Mouse (Mus musculus) embryonic facial prominence, embryonic 11.5 days (tissue): Measurements from ENCODE around the gene Wdr91. TPM values are rescaled to one million over a fixed set of nuclear protein-coding genes. Genes with fewer than 3 reads are reported as not detected.

Experiments
- ATAC-seq: fragments of 200-750 bp; cut with Nextera tagmentation; replicated peaks from 2 replicates; pipeline ENCODE4 v1.8.0; 2017; ENCODE audit warnings: low read depth; ENCODE audit not compliant: insufficient number of reproducible peaks, low FRiP score, low TSS enrichment
- DNase-seq: peaks from one replicate; pipeline ENCODE4 v3.0.0-alpha.2; 2015; ENCODE audit warnings: low spot score
- H3K27ac ChIP-seq: fragments of 300-500 bp; sonication (generic); replicated peaks from 2 replicates; pipeline ENCODE4 v1.5.1; 2014; ENCODE audit warnings: mild to moderate bottlenecking, low read depth, low read length, control low read depth
- H3K27me3 ChIP-seq: fragments of 300-500 bp; sonication (generic); 2 replicates; pipeline ENCODE4 v1.6.1; 2014; ENCODE audit warnings: mild to moderate bottlenecking, low read length, moderate library complexity, mixed read lengths; ENCODE audit not compliant: control insufficient read depth, insufficient read depth
- H3K36me3 ChIP-seq: fragments of 300-500 bp; sonication (generic); replicated peaks from 2 replicates; pipeline ENCODE4 v1.6.1; 2014; ENCODE audit warnings: low read depth, mild to moderate bottlenecking, low read length, moderate library complexity, mixed read lengths; ENCODE audit not compliant: control insufficient read depth, insufficient read depth
- H3K4me1 ChIP-seq: fragments of 300-500 bp; sonication (generic); 2 replicates; pipeline ENCODE4 v1.6.1; 2014; ENCODE audit warnings: low read length, mixed read lengths; ENCODE audit not compliant: control insufficient read depth, insufficient read depth
- H3K4me2 ChIP-seq: fragments of 300-500 bp; sonication (generic); 2 replicates; pipeline ENCODE4 v1.6.1; 2014; ENCODE audit warnings: low read depth, mild to moderate bottlenecking, control low read depth, low read length, moderate library complexity
- H3K4me3 ChIP-seq: fragments of 300-500 bp; sonication (generic); 2 replicates; pipeline ENCODE4 v1.5.1; 2014; ENCODE audit warnings: low read depth, low read length, control low read depth
- H3K9ac ChIP-seq: fragments of 300-500 bp; sonication (generic); replicated peaks from 2 replicates; pipeline ENCODE4 v1.6.1; 2014; ENCODE audit warnings: mild to moderate bottlenecking, control low read depth, low read length
- H3K9me3 ChIP-seq: fragments of 300-500 bp; sonication (generic); replicated peaks from 2 replicates; pipeline ENCODE4 v1.6.1; 2016; ENCODE audit warnings: mild to moderate bottlenecking, low read length, inconsistent platforms, mixed read lengths; ENCODE audit not compliant: control insufficient read depth
- WGBS: fragments of 180-500 bp; shearing (Covaris S2); extraction: QIAGEN DNeasy Blood & Tissue Kit; methylation state at CpG from one replicate; pipeline ENCODE4 v1.1.7; 2014; 5-methylcytosine and 5-hydroxymethylcytosine counted together
- polyA plus RNA-seq: library from polyadenylated mRNA; unstranded; fragments of >200 nt; fragmentation: Nextera tagmentation; extraction: Ambion mirVana; gene quantifications from 2 replicates; pipeline ENCODE4 v1.2.1, GENCODE M21; 2014

Wdr91 gene
- polyA plus RNA-seq, 1 experiment from 2014 or later: 11.9 TPM

- 55% methylated on average over 9 of the region's 9 CpGs for WGBS
- H3K27me3 ChIP-seq: no peaks in the 10 kb centered on the region
- H3K9me3 ChIP-seq: no peaks in the 10 kb centered on the region
- no peaks in the 10 kb centered on the region for H3K4me1 ChIP-seq
- no peak overlapping the region for H3K27ac ChIP-seq
- no peaks in the 10 kb centered on the region for H3K36me3 ChIP-seq
- ATAC-seq (no peak), DNase-seq (no peak)
- no peak overlapping the region for H3K4me2 ChIP-seq
- no peak overlapping the region for H3K4me3 ChIP-seq
- H3K9ac ChIP-seq: no peak overlapping the region
These were observed 46.7 kb downstream of the Wdr91 start for GRCm38 (mm10) chr6:34863786-34864514.

DNA sequence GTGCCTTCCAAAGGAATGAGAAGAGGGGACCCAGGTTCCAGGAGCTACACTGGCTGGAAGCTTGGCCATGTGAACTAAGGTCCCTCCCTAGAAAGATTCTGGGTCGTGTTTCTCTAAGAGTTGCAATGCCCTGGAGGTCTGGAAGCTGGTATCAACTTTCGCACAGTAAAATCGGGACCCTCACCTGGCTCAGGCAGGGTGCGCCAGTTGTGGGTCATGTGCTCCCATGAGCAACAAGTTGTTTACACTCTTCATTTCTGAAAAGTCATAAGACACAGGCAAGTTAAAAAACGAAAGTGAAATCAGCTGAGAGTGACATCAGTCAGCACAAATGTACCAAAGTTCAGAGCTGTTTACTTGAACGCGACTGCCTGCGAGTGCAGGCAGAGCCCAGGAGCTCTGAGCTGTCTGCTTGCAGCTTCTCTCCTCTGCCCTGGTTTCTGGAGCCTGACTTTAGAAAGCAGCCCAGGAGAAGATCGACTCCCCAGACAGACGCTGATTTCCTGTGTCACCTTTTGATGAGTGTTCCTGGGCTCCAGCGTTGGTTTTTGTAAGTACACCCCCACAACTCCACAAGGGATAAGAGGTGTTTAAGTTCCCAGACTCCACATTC is 47.8 kb downstream of the Wdr91 start, which contains the start of gene Tmem140:
TSS of gene Tmem140 (plus strand) at position 356 of the 613 bp plus-strand sequence.
- no peaks in the 10 kb centered on the region for H3K4me1 ChIP-seq
- WGBS: 41% methylated on average over 11 of the region's 11 CpGs
- H3K4me3 ChIP-seq: no peak within 1 kb of the TSS
- no peak within 1 kb of the TSS for H3K4me2 ChIP-seq
- H3K36me3 ChIP-seq: no peaks in the 10 kb centered on the region
- DNase-seq: no peak
- H3K9me3 ChIP-seq: no peaks in the 10 kb centered on the region
- no peak for ATAC-seq
- no peak within 1 kb of the TSS for H3K27ac ChIP-seq
- H3K9ac ChIP-seq: peak within 1 kb of the TSS; percentile 22; the same call in 1 of the 2 replicates
- H3K27me3 ChIP-seq: no peaks in the 10 kb centered on the region

DNA sequence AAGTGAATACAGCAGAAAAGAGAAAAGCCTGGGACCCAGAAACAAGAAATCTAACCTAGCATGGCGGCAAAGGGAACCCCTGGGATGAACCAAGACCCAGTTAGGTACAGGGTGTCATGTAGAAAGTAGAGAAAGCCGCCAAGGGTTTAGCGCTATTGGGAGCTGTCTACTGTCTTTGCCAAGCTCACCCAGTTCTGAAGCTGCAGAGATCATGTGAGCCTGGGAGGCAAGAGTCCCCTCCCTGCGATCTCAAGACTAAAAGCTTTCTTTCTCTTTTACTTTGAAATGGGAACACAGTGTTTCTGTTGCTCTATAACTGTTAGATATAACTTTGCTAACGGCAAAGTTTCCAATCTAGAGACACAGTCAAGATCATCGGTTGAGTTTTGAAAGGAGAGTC is 48.3 kb downstream of the Wdr91 start:
- ATAC-seq: no peak

GRCm38 (mm10) chr6:34861546-34862053 is 49.1 kb downstream of the Wdr91 start:
- no peak overlapping the region for H3K27ac ChIP-seq
- no peak for DNase-seq
- no peaks in the 10 kb centered on the region for H3K9me3 ChIP-seq
- ATAC-seq: no peak
- no peak overlapping the region for H3K9ac ChIP-seq
- no peaks in the 10 kb centered on the region for H3K27me3 ChIP-seq
- 91% methylated on average over 11 of the region's 11 CpGs for WGBS
- H3K4me1 ChIP-seq: no peaks in the 10 kb centered on the region
- H3K4me3 ChIP-seq: no peak overlapping the region
- no peak overlapping the region for H3K4me2 ChIP-seq
- H3K36me3 ChIP-seq: no peaks in the 10 kb centered on the region

More for the DNA sequence above, 48.3 kb downstream of the Wdr91 start:
- Histone ChIP-seq H3K9me3 (no peaks in the 10 kb centered on the region), H3K9ac (no peak overlapping the region), H3K27me3 (no peaks in the 10 kb centered on the region), H3K36me3 (no peaks in the 10 kb centered on the region), H3K4me2 (no peak overlapping the region), H3K27ac (no peak overlapping the region), H3K4me1 (no peaks in the 10 kb centered on the region), H3K4me3 (no peak overlapping the region)
- no peak for DNase-seq
- WGBS: 91% methylated on average over 6 of the region's 6 CpGs

DNA sequence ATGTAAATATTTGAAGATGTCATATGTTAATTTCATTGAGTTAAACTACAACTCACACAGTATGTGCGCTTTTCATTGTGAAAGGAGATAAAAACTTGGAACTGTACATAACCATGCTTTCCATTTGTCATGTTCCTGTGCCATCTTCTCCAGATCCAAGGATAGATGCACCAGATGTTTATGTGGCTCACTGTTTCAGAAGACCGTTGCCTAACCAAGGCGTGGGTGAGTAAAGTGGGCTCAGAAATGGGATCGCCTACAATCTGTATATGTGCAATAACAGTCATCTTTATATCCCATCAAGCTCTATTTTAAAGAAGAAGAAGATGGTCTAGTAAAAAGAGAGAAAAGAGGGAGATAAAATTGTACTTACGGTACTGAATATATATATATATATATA is 78.3 kb downstream of the Wdr91 start:
- Histone ChIP-seq H3K27me3 (no peaks in the 10 kb centered on the region), H3K9me3 (no peaks in the 10 kb centered on the region), H3K9ac (no peak overlapping the region), H3K4me3 (no peak overlapping the region), H3K27ac (no peak overlapping the region), H3K4me2 (no peak overlapping the region), H3K36me3 (no peaks in the 10 kb centered on the region), H3K4me1 (no peaks in the 10 kb centered on the region)
- ATAC-seq (no peak), DNase-seq (no peak)
- 93% methylated on average over 5 of the region's 5 CpGs for WGBS

Other genes with a start within 250 kb of the Wdr91 start
- 5.2 and 7.2 TPM in 2 replicates for gene Agbl3, start 130.4 kb downstream of the Wdr91 start, polyA plus RNA-seq
- 1.2 and 1.5 TPM in 2 replicates for gene Tmem140, start 47.7 kb downstream of the Wdr91 start, polyA plus RNA-seq
- gene Cyren, start 32.8 kb downstream of the Wdr91 start, polyA plus RNA-seq: 10.9 and 14.2 TPM in 2 replicates
- gene Stra8, start 9.3 kb upstream of the Wdr91 start, polyA plus RNA-seq: not detected in 2 replicates
- 0.75 TPM in 1 of 2 replicates, not detected in the other for gene Slc23a4, start 77.5 kb upstream of the Wdr91 start, polyA plus RNA-seq
- 34.8 and 41.5 TPM in 2 replicates for gene Cnot4, start 222.8 kb upstream of the Wdr91 start, polyA plus RNA-seq